Mouse (Mus musculus) spleen, postnatal 14 days (tissue): ENCODE results near the gene Cmtm1.
"Not testable (repeated sequence)": the region's sequence is repeated elsewhere in the genome, so short reads cannot be mapped to it uniquely, and the experiment has no call there.

ENCODE experiments used
- DNase-seq, 2 experiments: peaks; one replicate each; pipeline ENCODE4 v3.0.0; 2021 to 2022; ENCODE audit warnings: low spot score in 2 of 2

Cmtm1 gene

DNA sequence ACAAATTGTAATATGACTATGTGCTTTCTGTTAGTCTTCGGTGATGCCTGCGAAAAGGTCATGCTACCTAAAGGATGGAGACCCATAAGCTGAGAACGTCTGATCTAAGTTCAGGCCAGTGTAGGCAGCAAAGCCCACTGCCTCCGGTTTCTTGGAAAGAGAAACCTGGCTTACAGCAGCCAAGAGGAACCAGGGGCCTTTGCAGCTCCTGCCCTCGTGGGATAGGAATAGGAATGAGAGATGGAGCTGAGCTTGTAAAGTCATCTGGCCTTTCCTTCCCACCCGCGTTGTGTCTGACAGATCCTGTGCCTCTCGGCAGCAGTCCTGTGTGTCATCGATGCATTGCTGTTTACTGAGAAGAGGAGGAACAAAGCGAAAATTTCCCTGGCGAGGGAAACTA lies 11.3 kb upstream of the Cmtm1 start, which contains the start of gene Gm11020:
Gene Gm11020 (plus strand): TSS at position 301 of the 400 bp plus-strand sequence.
- not testable (repeated sequence) for DNase-seq

DNA sequence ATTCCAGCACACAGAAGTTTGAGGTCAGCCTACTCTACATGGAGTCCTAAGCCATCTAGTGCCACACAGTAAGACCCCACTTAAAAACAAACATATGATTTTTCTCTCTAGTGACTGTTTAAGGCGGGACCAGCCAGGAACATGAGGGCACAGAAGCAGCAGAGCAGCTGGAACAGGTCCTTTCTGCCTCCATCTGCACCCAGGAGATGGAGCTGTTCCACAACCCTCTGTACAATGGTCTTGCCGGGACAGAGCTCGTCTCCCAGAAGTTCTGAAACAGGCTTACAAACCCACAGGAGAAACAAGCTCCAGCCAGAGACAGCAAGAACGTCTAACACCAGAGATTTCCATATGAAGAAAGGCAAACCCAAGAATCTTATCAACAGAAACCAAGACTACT lies 3.4 kb upstream of the Cmtm1 start:
- no peak for DNase-seq

DNA sequence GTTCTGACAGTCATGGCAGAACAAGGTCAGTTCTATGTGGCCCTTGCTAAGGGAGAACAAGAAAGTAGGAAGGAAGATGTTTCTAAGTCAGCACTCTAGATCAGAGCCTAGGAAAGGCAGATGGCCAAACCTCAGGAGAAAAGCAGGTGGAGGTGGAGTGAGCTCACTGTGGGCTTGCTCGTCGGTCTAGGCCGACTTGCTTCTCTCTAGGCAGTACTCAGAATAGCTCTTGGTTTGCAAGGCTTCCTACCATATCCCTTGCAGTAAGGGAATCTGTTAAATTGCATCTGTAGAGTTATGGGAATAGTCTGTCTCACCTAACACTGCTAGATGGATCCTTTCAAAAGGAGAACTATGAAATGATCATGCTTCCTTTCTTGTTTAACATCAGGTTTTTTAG lies 2.1 kb upstream of the Cmtm1 start:
- DNase-seq = not testable (repeated sequence)

DNA sequence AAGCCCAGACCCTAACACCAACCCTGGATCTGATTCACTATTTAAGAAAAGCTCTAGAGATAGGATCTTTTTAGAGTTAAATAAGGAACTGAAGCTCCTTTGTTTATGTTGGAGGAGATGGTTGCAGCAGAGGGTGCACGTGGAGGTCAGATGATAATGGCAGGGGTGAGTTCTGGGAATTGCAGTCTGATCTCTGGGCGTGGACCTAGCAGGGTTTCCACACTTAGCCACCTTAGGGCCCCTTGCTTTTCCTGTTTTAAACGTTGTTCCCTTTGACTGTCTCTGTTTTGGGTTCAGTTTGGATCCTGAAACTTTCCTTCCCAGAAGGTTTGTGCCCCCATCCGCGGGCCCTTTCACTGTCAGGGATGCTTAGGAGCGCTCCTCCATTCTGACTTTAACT lies 1.6 kb downstream of the Cmtm1 start:
- DNase-seq = not testable (repeated sequence)

DNA sequence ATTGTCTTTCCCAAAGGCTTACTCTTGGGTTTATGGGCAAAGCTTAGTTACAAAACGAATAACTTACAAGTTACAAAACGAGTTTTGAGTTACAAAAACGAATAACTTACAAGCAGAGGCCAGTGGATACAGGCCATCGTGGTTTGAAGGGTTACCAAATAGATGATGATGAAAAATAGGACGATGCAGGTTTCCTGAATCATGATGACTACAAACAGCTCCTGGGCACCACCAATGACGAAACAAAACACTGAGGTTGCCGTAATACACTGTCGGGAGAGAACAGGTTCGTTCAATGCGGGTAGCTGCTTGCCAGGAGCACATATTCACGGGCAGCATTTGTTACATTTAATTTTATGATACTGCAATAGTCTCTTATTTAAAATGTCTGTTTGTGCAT lies 5.0 kb downstream of the Cmtm1 start:
- no peak for DNase-seq

DNA sequence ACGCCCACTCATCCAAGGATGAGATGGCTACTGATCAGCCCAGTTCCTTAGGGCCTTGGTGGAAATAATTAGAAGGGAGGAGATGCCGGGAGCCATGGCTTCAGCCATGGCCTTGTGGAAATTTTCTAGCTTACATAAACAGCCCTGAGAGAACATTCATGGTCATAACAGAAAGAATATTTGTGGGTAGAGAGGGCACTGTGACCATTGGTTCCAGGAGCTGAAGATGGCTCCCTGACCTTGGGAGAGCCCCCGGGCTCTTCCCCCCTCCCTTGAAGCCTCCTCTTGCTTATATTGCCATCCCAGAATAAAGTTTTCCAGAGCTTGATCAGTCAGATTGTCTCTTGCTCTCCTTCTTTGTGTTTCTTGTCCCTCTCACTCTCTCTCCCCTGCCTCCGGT lies 7.4 kb downstream of the Cmtm1 start:
- not testable (repeated sequence) for DNase-seq

DNA sequence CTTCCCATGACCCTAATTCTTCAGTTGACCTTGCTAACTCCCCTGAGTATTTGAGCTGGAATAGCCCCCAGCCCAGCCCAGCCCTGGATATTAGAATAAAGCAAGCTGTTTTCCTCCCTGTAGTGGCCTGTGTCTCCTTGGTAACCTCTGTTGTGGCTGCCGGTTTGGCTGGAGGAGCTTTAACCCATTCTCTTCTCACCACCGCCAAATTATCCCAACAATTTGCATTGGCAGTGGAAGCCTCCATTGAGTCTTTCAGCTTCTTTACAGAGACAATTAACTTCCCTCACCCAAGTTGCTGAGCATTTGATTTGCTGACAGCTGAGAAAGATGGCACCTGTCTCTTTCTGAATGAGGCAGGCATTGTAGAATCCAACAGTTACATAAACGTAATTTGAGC lies 8.4 kb downstream of the Cmtm1 start:
- not testable (repeated sequence) for DNase-seq

DNA sequence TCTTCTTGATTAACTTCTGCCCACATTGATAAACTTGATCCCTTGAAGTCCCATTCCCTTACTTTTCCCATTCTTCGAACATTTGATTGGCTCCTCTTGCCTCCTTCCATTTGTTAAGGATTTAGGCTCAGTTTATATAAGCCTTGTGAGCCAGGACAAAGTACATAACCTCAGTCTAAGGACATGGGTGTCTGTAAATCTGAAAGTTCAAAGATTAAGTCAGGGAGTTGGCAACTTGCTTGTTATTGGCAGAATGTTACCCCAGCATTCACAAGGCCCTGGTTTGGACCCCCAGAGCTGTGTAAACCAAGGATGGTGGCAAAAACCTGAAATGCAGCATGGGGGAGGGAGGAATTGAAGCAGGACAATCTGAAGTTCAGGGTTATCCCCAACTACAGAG lies 15.5 kb downstream of the Cmtm1 start:
- no peak for DNase-seq

DNA sequence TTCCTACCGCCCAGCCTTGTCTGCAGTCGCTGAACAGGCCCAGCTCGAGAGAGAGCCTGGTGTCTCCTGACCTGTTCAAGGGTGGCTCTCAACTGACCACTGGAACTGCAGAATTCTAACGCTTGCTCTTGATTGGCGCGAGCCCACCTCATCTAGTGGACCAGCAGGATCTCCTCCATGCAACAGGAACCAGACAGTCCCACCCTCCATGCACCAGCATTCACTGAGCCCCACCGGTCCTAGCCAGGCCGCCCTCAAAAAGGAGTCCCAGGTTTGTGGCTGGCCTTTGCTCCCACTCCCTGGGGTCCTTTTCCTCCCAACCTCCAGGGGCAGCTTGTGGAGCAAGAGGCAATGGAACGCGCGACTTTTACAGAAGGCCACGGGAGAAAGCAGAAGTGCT lies 16.9 kb downstream of the Cmtm1 start, which contains the start of gene Cmtm2a:
Gene Cmtm2a (minus strand): TSS at position 101 of the 400 bp plus-strand sequence.
- DNase-seq = not testable (repeated sequence)

DNA sequence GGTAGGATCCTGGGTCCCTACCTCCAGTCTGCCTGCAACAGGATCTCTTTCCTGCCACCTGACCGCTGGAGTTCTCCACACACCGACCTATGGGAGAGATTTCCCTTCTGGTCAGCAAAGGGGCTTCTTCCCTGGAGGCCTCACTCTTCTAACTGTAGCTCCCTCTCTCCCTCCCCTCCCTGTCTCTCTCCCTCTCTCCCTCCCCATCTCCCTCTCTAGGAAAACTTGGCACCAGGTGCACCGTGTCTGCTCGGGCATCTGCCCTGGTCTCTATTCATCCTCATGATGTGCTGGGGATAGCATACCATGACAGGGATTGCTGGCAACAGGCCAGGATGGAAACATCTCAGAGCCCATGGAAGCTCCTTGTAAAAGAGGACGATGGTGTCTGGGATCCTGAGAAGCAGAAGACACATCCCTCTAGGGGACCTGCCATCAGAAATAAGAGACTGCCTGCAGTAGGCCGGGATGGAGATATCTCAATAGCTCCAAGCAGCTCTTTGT lies 41.0 kb downstream of the Cmtm1 start:
- DNase-seq = no peak

DNA sequence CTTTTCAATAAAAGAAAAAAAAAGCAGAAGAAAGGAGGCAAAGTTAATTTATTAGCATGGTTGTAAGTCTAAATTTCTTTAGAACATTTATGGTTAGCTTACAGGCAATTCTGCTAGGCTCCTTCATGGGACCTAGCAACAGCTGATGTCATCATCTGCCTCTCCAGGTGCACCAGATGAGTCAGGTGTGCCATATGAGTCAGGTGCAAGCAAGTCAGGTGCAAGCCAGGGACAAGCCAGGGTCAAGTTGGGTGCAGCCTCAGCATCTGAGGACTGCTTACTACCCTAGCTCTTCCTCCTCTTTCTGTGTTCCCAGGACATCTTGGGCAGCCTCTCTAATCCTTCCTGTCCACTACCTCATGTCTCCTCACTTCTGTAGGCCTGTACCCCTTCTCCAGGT lies 41.6 kb downstream of the Cmtm1 start:
- DNase-seq = no peak

DNA sequence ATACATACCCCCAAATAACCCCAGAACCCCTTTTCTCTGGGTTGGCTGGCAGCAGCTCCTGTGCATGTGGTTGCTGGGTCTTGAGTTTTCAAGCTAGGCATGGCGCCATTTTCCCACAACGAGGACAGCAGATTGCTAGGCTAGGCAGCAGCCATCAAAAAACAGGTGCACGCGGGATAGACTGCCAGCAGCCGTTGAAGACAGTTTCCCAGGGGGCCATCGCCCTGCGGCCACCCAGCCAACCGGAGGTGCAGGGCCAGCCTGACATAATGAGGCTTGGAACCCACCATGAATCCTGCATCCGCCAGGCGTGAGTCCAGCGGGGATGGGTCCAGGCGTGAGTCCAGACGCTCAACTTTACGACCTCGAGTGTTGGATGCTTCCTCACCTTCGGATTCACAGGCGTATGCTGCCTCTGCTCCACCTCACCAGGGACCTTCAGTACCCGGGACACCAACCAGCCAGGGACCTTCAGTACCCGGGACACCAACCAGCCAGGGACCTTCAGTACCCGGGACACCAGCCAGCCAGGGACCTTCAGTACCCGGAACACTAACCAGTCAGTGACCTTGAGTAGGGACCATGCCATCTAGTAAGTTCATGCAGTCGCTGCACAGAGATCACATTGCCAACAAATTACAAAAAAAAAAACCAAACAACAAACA lies 45.5 kb downstream of the Cmtm1 start:
- not testable (repeated sequence) for DNase-seq

DNA sequence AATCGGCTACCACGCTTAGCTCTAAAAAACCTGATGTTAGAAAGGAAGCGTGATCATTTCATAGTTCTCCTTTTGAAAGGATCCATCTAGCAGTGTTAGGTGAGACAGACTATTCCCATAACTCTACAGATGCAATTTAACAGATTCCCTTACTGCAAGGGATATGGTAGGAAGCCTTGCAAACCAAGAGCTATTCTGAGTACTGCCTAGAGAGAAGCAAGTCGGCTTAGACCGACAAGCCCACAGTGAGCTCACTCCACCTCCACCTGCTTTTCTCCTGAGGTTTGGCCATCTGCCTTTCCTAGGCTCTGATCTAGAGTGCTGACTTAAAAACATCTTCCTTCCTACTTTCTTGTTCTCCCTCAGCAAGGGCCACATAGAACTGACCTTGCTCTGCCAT lies 48.1 kb downstream of the Cmtm1 start:
- not testable (repeated sequence) for DNase-seq

DNA sequence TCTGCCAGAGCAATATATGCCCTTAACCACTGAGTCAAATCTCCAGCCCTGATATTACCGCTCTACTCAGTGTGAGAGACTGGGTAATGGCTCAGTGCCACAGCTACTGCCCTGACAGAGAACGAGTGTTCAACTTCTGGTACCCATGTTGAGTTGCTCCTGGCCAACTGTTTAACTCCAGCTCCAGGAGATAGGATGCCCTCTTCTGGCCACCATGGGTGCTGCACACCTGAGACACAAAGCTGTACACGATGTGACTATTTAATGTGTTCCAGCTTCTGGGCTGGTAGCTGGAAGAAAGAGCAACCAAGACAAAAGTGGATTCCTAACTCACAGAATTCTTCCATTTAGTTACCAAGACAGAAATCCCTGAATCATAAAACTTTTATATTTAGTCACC lies 56.9 kb downstream of the Cmtm1 start:
- DNase-seq = peak; percentile 37 to 57

DNA sequence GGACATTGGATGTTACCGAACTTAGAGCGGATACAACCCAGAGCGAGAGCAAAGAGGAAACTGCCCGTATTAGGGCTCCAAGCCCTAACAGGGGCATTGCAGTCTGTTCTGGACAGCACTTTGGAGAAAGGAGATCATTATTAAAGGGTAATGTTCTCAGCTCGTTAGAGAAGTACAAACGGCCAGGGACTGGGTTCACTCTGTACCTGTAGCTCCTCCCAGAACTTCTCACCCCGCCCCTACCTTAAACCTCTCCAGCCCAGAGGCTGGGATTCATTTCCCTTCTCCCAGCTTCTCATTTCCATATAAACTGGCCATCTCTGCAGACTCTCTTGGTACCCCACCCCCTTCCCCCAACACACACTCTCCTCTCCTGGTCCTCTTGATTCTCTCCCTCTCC lies 58.5 kb downstream of the Cmtm1 start:
- DNase-seq = no peak

DNA sequence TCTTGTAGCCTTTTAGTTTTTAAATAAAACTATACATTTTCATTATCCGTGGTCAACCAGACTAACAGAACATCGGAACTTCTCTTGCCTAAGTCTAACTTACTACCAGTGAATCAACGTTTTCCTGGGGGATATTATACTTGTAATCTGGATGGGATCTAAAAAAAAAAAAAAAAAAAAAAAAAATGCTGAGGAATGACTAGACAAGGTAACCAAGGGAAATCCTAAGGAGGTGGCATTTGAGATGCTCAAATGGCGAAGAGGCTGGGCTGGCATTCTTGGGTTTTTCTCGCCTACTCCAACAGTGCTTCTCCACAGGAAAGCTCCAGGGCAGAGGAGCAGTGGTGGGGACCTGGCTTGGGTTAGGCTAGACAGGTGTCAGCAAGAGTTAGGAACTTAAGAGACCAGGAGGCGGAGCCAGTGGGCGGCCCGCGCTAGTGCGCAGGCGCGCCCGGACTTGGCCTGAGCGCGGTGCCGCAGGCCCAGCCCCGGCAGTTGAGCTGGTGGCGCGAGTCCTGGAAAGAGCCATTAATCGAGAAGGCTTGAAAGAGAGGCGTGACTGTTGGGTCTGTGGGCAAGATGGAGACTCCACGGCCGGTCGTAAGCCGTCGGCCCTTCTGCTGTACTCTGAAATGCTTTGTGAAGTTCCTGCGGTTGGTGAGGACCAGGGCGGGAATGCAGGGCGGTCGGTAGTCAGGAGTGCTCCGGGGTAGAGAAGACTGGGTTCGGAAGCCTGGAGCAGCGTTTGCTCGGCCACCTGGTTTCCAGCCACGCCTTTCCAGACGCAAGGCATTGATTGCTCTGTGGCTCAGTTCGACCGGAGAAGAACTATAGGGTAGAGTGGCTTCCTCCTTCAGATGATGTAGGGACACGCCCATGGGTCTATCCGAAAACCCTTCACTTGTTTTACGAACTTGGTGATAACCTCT lies 59.2 kb downstream of the Cmtm1 start, which contains the start of gene Cklf:
Gene Cklf (plus strand): TSS at position 423 of the 929 bp plus-strand sequence.
- DNase-seq = peak; percentile 78 to 81

DNA sequence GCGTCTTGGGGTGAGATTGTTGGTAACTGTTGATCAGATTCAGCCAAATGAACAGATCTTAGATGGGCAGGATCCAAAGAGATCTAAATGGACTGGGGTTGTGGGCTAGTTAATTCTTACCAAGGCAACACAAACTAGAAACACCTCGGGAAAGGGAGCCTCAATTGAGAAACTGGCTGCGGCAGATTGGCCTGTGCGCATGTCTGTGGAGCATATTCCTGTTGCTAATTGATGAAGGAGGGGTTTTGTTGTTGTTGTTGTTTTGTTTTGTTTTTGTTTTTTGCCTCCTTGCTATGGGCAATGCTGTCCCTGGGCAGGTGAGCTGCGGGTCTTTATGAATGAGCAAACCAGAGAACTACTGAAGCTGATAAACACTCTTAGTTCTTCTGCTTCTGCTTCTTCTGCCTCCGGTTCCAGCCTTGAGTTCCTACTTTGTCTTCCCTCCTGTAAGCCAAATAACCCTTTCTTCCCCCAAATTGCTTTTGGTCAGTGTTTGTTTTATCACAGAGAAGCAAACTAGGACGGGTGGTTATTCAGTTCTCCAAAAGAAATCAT lies 60.4 kb downstream of the Cmtm1 start:
- no peak for DNase-seq

DNA sequence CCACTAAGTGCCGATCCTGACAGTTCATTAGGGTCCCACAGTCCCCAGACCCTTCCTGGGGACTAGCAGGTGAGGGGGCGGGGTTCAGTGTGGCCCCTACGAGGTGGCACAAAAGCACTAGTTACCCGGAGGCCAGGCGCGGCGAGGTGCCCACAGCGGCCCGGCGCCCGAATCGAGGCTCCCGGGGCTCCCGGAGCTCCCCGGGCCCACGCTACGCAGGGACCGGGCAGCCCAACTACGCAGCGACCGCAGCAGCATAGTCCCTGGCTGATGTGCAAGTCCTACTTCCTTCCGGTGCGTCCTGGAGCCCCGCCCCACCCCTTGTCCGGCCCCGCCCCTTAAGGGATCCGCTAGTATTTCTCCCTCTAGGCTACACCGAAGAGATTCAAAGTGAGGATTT lies 61.7 kb downstream of the Cmtm1 start, which contains the start of gene Tk2:
Gene Tk2 (minus strand): TSS at position 283 of the 400 bp plus-strand sequence.
- peak; percentile 65 to 71 for DNase-seq

DNA sequence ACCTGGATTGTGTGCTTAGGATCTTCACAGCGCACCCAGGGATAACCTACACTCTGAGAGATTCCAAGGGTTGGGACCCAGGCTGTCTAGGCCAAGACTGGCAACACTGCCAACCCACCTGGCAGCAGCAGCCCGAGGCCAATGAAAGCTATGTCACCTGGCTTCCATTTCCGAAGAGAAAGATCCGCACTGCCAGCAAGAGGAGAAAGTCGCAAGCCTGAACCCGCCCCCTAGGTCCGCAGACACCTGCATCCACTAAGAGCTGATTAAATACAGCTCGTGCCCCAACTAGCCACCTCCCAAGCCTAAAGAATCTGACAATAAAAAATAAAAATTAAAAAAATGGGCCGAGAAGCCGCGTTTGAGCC lies 62.1 kb downstream of the Cmtm1 start:
- DNase-seq = no peak

DNA sequence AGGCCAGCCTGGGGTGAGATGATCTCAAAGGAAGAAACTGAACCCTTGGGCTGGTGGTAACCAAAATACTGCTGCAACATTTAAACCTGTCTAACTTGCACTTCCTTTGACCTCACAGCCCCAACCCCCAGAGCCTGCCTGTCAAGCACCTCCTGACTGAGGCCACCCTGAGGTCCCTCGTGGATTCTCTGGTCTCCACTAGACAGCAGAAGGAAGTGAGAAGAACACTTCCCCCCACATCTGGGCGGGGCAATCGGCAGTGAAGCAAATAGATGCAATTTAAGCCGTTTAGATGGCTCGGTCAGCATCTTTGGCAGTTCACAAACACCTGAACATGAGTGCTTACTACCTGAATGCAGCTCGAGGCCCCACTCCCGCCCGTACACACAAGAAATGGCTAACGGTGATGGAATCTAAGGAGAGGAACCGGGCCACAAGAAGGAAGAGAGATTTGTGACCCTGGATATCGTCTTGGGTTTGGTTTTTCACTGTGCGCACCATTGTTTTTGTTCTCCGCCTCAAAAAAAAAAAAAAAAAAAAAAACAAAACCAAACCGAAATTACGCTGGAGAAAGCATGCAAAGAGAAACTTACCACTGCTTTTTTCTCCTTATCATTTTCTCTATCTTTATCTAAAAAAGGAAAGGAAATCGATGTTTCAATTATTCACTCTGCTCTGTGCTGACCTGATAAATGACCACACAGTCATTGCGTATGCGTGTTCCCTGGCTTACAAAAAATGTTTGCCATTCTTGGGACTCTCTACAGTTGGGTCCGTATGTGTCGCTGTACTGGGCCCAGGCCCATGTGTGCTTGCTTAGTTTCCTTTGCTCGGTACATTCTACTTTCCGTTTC lies 62.7 kb downstream of the Cmtm1 start:
- peak; percentile 53 to 70 for DNase-seq

DNA sequence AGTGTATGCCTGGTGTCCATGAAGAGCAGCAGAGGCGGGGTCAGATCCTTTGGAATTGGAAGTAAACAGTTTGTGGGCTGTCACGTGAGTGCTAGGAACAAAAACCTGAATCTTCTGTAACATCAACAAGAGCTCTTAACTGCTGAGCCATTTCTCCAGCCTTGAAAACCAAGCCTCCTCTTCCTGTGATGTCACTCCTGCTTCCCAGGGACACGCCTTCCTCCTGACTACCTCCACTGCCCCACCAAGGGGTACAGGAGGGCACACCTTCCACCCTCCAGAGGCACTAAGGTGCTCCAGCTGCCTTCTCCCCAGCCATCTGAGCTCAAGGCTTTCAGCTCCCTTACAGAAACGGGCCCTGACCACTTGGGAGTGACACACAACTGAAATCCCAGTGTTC lies 63.3 kb downstream of the Cmtm1 start:
- DNase-seq = no peak
